In genomic region chr2:6547139-6547664, GRCm38 (mm10) we compare ENCODE assay signal across 9 mouse cellular contexts.
DNase-seq lines count a peak whose midpoint lies in the region; ATAC-seq lines count a peak whose summit lies in the region.
"Had no signal": no experiment of that assay in that cellular context is flagged by ENCODE, and none has a peak within 500 bp of the region (broad histone marks: within the 10 kb centered on the region; RNA-seq: fewer than 3 reads in every experiment).

No protein-coding gene starts in this region.

- no peak overlapping the region for H3K9ac ChIP-seq in liver, embryonic 11.5 days (ENCODE audit: low read depth, low read length)

- H3K27ac ChIP-seq in liver, embryonic 11.5 days (ENCODE audit: low read depth, low read length): no peak overlapping the region

- ATAC-seq in granulocyte monocyte progenitor cell, adult 5-6 weeks (replicated peaks; ENCODE audit: poor library complexity, severe bottlenecking): 0 out of 2 replicates have a peak, but pooled peaks have one; percentile 20
- no peak for ATAC-seq in liver, embryonic 11.5 days (replicated peaks; ENCODE audit: low FRiP score)

- H3K36me3 ChIP-seq in liver, embryonic 11.5 days (ENCODE audit: control insufficient read depth, insufficient read depth, low read length): no peaks in the 10 kb centered on the region

- intact Hi-C loops in gastrocnemius, postnatal 14 days (cut with DNase I; ENCODE audit: low total_unique reads): no loop called here

- no peaks in the 10 kb centered on the region for H3K4me1 ChIP-seq in liver, embryonic 11.5 days (replicated peaks; ENCODE audit: control insufficient read depth, insufficient read depth, low read length)

- no peak overlapping the region for H3K4me3 ChIP-seq in liver, embryonic 11.5 days (ENCODE audit: low read depth, low read length)
- H3K4me3 ChIP-seq: megakaryocyte, embryonic 14.5 days had no signal

- peak; percentile 8 for DNase-seq in adrenal gland, postnatal 25 days
- no peak for DNase-seq in adrenal gland, adult 8-10 months
- peak; percentile 43 to 54 for DNase-seq in cerebellum, adult 18-20 months
- DNase-seq in kidney, postnatal 4 days: peak; percentile 61 to 69
- DNase-seq in liver, embryonic 11.5 days (ENCODE audit: low spot score): no peak
- no peak for DNase-seq in thymus, postnatal 14 days
- DNase-seq in gastrocnemius, postnatal 14 days: no peak

- no peak overlapping the region for H3K4me2 ChIP-seq in liver, embryonic 11.5 days

- no peaks in the 10 kb centered on the region for H3K27me3 ChIP-seq in liver, embryonic 11.5 days (replicated peaks; ENCODE audit: control insufficient read depth, insufficient read depth, low read length)
- H3K27me3 ChIP-seq: megakaryocyte, embryonic 14.5 days had no signal

- no peaks in the 10 kb centered on the region for H3K9me3 ChIP-seq in liver, embryonic 11.5 days (ENCODE audit: control insufficient read depth, low read length)
- H3K9me3 ChIP-seq: megakaryocyte, embryonic 14.5 days had no signal

- 72% methylated on average over 9 of the region's 9 CpGs for WGBS in liver, embryonic 11.5 days

Comparison
In these comparisons a context has a peak if more than half of its experiments do, and no peak if none do; other contexts are left out.
1. DNase-seq: peak in adrenal gland, postnatal 25 days (single experiment), cerebellum, adult 18-20 months (2 of 2) and kidney, postnatal 4 days (2 of 2); none in adrenal gland, adult 8-10 months (single experiment), liver, embryonic 11.5 days (single experiment), thymus, postnatal 14 days (single experiment) and gastrocnemius, postnatal 14 days (single experiment).